Mouse (Mus musculus) liver, embryonic 16.5 days (tissue): ENCODE results near the gene Aldh3b2. TPM values are rescaled to one million over a fixed set of nuclear protein-coding genes. Genes with fewer than 3 reads are reported as not detected.
A peak's percentile ranks its signal among the peaks of the same experiment; 100 is the strongest.

ENCODE experiments used
- ATAC-seq: fragments of 200-750 bp; cut with Nextera tagmentation; 2 replicates; pipeline ENCODE4 v1.8.0; 2017; ENCODE audit warnings: low read depth, mild to moderate bottlenecking, moderate number of reproducible peaks, moderate library complexity
- H3K27ac ChIP-seq: fragments of 300-500 bp; sonication (generic); 2 replicates; pipeline ENCODE4 v1.5.1; 2014; ENCODE audit warnings: mild to moderate bottlenecking, low read length
- H3K27me3 ChIP-seq: fragments of 300-500 bp; sonication (generic); 2 replicates; pipeline ENCODE4 v1.6.1; 2014; ENCODE audit warnings: low read depth, low read length, mixed read lengths; ENCODE audit not compliant: control insufficient read depth, insufficient read depth
- H3K36me3 ChIP-seq: fragments of 300-500 bp; sonication (generic); 2 replicates; pipeline ENCODE4 v1.6.1; 2014; ENCODE audit warnings: mild to moderate bottlenecking; ENCODE audit not compliant: control insufficient read depth, insufficient read depth
- H3K4me1 ChIP-seq: fragments of 300-500 bp; sonication (generic); 2 replicates; pipeline ENCODE4 v1.6.1; 2014; ENCODE audit warnings: low read depth, low read length, mixed read lengths; ENCODE audit not compliant: control insufficient read depth
- H3K4me2 ChIP-seq: fragments of 300-500 bp; sonication (generic); 2 replicates; pipeline ENCODE4 v1.6.1; 2014; ENCODE audit warnings: low read depth, low read length, mixed read lengths
- H3K4me3 ChIP-seq: fragments of 300-500 bp; sonication (generic); 2 replicates; pipeline ENCODE4 v1.5.1; 2014; ENCODE audit warnings: low read depth, mild to moderate bottlenecking, low read length
- H3K9ac ChIP-seq: fragments of 300-500 bp; sonication (generic); 2 replicates; pipeline ENCODE4 v1.6.1; 2014; ENCODE audit warnings: low read depth, low read length
- H3K9me3 ChIP-seq: fragments of 300-500 bp; sonication (generic); replicated peaks from 2 replicates; pipeline ENCODE4 v1.6.1; 2016; ENCODE audit warnings: low read length; ENCODE audit not compliant: control insufficient read depth
- WGBS: fragments of 180-500 bp; shearing (Covaris S2); extraction: QIAGEN DNeasy Blood & Tissue Kit; methylation state at CpG from one replicate; pipeline ENCODE4 v1.1.7; 2014; ENCODE audit not compliant: insufficient replicate concordance; 5-methylcytosine and 5-hydroxymethylcytosine counted together
- polyA plus RNA-seq: library from polyadenylated mRNA; unstranded; fragments of >200 nt; fragmentation: Nextera tagmentation; extraction: Ambion mirVana; gene quantifications from 2 replicates; pipeline ENCODE4 v1.2.1, GENCODE M21; 2015

Gene Aldh3b2
- polyA plus RNA-seq, 1 experiment from 2014 or later, result 0.24 TPM

DNA sequence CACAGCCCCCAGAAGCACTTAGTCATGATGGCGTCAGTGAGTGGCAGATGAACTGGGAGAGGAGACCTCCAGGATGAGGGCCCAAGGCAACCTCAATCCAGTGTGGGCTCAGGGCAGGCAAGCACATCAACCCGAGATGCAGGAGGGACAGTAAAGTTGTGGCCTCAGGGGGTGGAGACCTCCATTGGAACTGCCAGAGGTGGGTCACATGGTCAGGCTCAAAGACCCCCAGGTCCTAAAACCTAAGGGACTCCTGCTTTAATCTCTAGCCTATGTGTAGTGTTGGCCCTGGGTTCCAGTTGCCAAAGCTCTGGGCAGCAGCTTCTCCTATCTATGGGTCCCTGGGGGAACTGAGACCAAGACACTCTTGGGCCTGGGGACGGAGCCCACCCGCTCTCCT, 43.3 kb upstream of the Aldh3b2 start:
- H3K27ac ChIP-seq, result peak overlapping the region; percentile 54
- H3K36me3 ChIP-seq, result no peaks in the 10 kb centered on the region
- H3K9ac ChIP-seq, result no peak overlapping the region
- peaks cover 14% of the 10 kb centered on the region for H3K4me1 ChIP-seq
- H3K27me3 ChIP-seq, result no peaks in the 10 kb centered on the region
- H3K4me3 ChIP-seq, result peak overlapping the region; percentile 26; the same call in 1 of the 2 replicates
- WGBS, result 62% methylated on average over 4 of the region's 4 CpGs
- H3K4me2 ChIP-seq, result 0 out of 2 replicates have a peak overlapping the region, but pooled peaks have one; percentile 14
- H3K9me3 ChIP-seq, result no peaks in the 10 kb centered on the region
- ATAC-seq, result no peak

DNA sequence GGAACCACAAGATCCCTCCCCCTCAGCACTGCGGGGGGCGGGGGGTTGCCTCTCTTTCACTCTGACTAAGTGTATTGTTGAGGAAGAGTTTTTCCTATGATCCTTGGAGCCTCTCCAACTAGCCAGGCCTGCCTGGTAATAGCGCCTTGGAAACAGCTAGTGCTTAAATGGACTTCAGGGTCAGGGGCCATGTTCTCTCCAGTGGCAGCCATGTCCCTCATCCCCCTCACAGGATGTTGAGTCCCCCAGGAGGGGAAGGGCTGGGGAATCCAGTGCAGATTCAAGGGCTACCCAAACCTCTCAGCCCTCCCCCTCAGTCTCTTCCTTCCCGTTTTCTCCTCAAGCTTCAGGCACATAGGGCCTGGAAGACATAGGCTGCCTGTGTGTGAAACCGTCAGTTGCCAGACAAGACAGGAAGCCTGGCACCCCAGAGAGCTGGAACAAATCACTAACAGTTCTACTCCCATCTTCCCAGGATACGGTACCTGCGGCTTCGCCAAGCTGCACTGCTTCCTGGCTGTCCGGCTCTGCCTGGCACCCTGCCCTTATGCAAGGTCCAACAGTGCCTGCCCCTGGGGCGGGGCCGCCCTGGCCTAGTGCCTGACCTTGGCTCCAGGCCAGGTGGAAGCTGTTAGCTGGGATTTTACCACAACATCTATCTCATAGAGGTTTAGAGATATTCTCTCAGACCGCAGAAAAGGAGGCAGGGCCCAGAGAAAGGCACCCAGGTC, 42.8 kb upstream of the Aldh3b2 start, which contains the start of gene Aldh3b1:
TSS of gene Aldh3b1 (minus strand) at position 598 of the 731 bp plus-strand sequence.
- peak within 1 kb of the TSS; percentile 26; the same call in 1 of the 2 replicates for H3K4me3 ChIP-seq
- peak within 1 kb of the TSS; percentile 28; the same call in 1 of the 2 replicates for H3K4me2 ChIP-seq
- H3K9me3 ChIP-seq, result no peaks in the 10 kb centered on the region
- WGBS, result 19% methylated on average over 12 of the region's 12 CpGs
- no peaks in the 10 kb centered on the region for H3K27me3 ChIP-seq
- H3K9ac ChIP-seq, result no peak within 1 kb of the TSS; the same call in 1 of the 2 replicates
- peaks cover 14% of the 10 kb centered on the region for H3K4me1 ChIP-seq
- H3K36me3 ChIP-seq, result no peaks in the 10 kb centered on the region
- ATAC-seq, result peak; percentile 77
- H3K27ac ChIP-seq, result peak within 1 kb of the TSS; percentile 54

DNA sequence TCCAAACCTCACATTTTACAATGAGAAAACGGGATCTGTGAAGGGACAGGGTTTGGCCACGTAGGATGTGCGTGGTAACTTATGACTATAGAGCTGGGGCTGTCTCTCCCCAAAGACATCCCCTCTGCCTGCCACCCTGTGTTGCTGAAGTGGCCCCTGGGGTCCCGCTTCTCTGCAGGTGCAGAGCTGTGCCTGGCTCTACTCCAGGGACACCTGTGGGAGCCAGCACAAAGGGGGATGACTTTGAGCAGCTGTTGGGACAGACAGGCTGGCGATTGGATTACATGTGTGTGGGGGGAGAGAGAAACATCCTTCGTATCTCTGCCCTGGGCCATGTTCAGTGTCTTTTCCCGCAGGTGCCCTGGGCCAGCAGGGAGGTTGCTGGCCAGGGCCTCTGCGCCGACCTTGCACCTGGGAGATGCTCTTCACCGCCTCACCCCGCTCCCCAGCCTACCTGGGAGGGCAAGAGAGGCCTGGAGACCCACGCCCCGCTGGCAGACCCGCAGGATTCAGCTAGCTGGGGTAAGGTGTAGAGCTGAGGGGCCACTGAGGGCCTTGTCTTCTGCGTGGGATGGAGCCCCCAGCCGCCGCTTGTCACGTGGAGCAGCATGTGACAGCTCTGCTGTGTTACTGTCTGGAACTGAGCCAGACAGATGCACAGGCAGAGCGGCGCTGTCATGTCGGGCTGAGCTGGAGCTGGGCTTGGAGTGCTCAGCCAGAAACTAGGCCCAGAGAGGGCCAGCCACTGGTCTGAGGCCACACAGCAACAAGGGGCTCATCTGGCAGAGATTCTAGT, 41.7 kb upstream of the Aldh3b2 start:
- Histone ChIP-seq H3K4me2 (no peak overlapping the region), H3K27ac (peak overlapping the region; percentile 13), H3K9ac (no peak overlapping the region), H3K27me3 (peaks cover 2% of the 10 kb centered on the region; the same call in 1 of the 2 replicates), H3K4me1 (peaks cover 12% of the 10 kb centered on the region), H3K9me3 (no peaks in the 10 kb centered on the region), H3K36me3 (no peaks in the 10 kb centered on the region), H3K4me3 (no peak overlapping the region)
- ATAC-seq, result no peak
- WGBS, result 65% methylated on average over 21 of the region's 21 CpGs

DNA sequence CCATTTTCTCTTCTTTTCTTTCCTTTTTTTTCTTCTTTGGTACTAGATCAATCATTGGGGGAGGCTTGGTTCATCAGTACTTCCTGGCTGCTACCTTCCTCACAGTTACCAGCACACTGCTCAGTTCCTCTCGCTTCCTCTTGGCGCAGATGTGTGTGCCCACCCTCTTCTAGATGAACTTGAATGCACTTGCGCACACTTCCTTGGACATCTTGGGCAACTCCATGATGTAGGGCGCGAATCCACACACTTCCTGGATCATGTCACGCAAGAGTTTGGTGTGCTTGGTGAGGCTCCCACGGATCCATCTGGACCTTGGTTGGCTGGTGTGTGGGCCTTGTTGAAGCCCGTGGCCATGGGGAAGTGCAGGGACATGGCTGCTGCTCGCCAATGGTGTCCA, 40.4 kb upstream of the Aldh3b2 start:
- Histone ChIP-seq H3K9ac (no peak overlapping the region), H3K4me1 (peaks cover 17% of the 10 kb centered on the region), H3K9me3 (no peaks in the 10 kb centered on the region), H3K36me3 (no peaks in the 10 kb centered on the region), H3K27ac (no peak overlapping the region), H3K4me3 (no peak overlapping the region), H3K4me2 (no peak overlapping the region), H3K27me3 (peaks cover 2% of the 10 kb centered on the region)
- ATAC-seq, result no peak
- 61% methylated on average over 9 of the region's 9 CpGs for WGBS

DNA sequence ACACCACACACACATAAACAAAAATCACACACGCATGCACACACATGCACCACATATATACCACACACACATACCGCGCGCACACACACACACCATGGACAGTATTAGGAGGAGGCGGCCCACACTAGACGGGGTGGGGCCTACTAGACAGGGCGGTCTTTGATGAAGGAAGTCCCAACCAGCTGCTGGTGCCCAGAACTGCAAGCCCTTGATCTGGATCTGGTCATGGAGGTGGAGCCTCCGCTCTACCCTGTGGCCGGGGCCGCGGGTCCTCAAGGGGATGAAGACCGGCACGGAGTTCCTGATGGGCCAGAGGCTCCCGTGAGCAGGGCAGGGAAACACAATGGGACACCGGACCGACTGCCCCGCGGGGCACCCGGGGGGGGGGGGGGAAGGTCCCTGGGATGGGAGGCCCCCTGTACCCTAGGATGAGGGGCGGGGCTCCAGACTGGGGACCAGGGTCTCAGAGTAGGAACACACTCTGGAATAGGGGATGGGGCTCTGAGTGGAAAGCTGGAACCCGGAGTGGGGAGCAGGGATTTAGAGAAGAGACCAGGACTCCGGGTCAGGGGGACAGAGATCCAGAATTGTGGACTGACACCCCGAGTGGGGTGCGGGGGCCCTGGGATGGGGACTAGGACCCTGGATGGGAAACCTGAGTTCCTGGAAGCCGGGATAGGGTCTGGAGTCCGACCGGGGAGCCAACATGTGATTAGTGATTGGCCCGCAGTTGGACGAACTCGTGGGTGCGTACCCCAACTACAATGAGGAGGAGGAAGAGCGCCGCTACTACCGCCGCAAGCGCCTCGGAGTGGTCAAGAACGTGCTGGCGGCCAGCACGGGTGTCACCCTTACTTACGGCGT, 36.9 kb upstream of the Aldh3b2 start, which contains the start of gene Unc93b1:
TSS of gene Unc93b1 (plus strand) at position 155 of the 864 bp plus-strand sequence.
- WGBS, result 3% methylated on average over 42 of the region's 42 CpGs
- peak; percentile 79 for ATAC-seq
- H3K27ac ChIP-seq, result peak within 1 kb of the TSS; percentile 39; the same call in 1 of the 2 replicates
- H3K27me3 ChIP-seq, result peaks cover 2% of the 10 kb centered on the region
- no peaks in the 10 kb centered on the region for H3K36me3 ChIP-seq
- H3K4me3 ChIP-seq, result peak within 1 kb of the TSS; percentile 55
- H3K4me1 ChIP-seq, result peaks cover 12% of the 10 kb centered on the region
- no peaks in the 10 kb centered on the region for H3K9me3 ChIP-seq
- peak within 1 kb of the TSS; percentile 54 for H3K4me2 ChIP-seq
- peak within 1 kb of the TSS; percentile 58 for H3K9ac ChIP-seq

DNA sequence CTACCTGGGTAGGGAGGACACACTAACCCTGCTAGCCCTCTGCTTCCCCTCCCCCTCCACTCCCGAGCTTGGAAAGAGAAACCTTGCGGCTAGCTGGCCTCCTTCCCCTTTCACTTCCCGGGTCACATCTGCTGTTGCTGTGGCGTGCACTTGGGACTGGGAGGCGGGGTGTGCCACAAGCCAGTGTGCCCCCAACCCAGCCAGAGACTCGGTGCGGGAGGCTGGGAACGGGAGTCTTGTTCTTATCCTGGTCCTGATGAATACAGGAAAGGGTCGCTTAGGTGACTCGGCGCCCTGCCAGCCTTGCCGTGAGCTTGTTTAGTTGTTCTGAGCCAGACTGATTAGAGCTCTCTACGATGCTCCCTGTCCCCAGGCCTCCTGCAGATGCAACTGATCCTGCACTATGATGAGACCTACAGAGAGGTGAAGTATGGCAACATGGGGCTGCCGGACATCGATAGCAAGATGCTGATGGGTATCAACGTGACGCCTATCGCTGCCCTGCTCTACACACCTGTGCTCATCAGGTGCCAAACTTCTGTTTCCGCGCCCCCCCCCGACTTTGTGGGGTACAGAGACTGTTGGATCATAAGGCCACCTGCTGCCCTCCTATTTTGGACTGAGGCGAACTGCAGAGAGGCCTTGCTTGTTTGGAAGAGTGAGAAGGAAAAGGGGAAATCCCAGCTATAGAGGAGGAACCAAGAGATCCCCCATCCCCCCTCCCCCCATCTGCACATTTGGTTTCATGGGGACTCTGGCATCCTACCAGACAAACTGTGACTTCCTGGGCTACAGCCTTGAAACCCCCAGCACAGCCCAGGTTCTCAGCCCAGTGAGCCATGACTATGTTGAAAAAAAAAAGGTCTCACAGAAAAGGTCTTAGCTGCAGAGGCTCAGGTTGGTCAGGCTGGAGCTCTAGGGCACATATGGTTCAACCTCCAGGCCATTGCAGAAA, 36.0 kb upstream of the Aldh3b2 start:
- 6% methylated on average over 22 of the region's 22 CpGs for WGBS
- Histone ChIP-seq H3K4me2 (peak overlapping the region; percentile 54), H3K27ac (peak overlapping the region; percentile 18; the same call in 1 of the 2 replicates), H3K27me3 (peaks cover 2% of the 10 kb centered on the region), H3K9ac (peak overlapping the region; percentile 58), H3K4me1 (peaks cover 9% of the 10 kb centered on the region), H3K9me3 (no peaks in the 10 kb centered on the region), H3K4me3 (peak overlapping the region; percentile 55), H3K36me3 (no peaks in the 10 kb centered on the region)
- ATAC-seq, result peak; percentile 37; the same call in 1 of the 2 replicates

DNA sequence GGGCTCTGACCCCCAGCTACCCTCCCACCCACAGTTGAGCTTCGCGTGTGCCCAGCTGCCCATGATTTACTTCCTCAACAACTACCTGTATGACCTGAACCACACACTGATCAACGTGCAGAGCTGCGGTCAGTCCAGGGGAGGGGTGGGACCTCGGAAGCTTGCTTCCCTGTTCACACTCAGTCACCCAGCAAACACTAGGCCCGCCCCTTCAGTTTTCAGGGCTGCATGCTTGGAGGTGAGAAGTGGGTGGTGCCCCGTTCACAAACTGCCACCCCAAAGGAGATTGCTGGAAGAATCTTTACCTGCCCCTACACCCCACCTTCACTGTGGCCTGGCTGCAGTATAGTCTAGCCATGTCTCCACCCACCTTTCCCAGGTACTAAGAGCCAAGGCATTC, 29.8 kb upstream of the Aldh3b2 start:
- Histone ChIP-seq H3K4me2 (no peak overlapping the region), H3K27me3 (no peaks in the 10 kb centered on the region), H3K9ac (no peak overlapping the region), H3K4me3 (no peak overlapping the region), H3K4me1 (peaks cover 10% of the 10 kb centered on the region), H3K9me3 (no peaks in the 10 kb centered on the region), H3K27ac (no peak overlapping the region), H3K36me3 (no peaks in the 10 kb centered on the region)
- ATAC-seq, result no peak
- WGBS, result 64% methylated on average over 7 of the region's 7 CpGs
